Mouse (Mus musculus) gonadal fat pad, adult 2 months (tissue): Measurements from ENCODE around the gene Adgrd1. TPM values are rescaled to one million over a fixed set of nuclear protein-coding genes. Genes with fewer than 3 reads are reported as not detected.

Experiments used
- DNase-seq: peaks from one replicate; pipeline ENCODE4 v3.0.0-alpha.2; 2012; ENCODE audit warnings: low read depth
- polyA plus RNA-seq: library from polyadenylated mRNA; depleted of rRNA; stranded (reverse); fragments of >200 nt; gene quantifications from 2 replicates; pipeline ENCODE4 v1.2.3, GENCODE M21; 2012

The Adgrd1 gene
- polyA plus RNA-seq, 1 experiment, result 10.8 TPM

GRCm38 (mm10) chr5:129200132-129200531 lies 103.6 kb downstream of the Adgrd1 start:
- no peak for DNase-seq

- no peak for DNase-seq
Measured at GRCm38 (mm10) chr5:129208279-129208678, 111.7 kb downstream of the Adgrd1 start.

GRCm38 (mm10) chr5:129208845-129209244 lies 112.3 kb downstream of the Adgrd1 start:
- DNase-seq, result no peak

- no peak for DNase-seq
Measured at GRCm38 (mm10) chr5:129211385-129212031, 115.0 kb downstream of the Adgrd1 start.

- no peak for DNase-seq
Measured at GRCm38 (mm10) chr5:129214023-129214422, 117.5 kb downstream of the Adgrd1 start.

- no peak for DNase-seq
Measured at GRCm38 (mm10) chr5:129216001-129216400, 119.5 kb downstream of the Adgrd1 start.

GRCm38 (mm10) chr5:129217481-129218221 lies 121.1 kb downstream of the Adgrd1 start:
- DNase-seq, result no peak

GRCm38 (mm10) chr5:129218222-129218505 lies 121.6 kb downstream of the Adgrd1 start:
- DNase-seq, result no peak

- DNase-seq, result no peak
Measured at GRCm38 (mm10) chr5:129218537-129218981, 122.0 kb downstream of the Adgrd1 start.

- no peak for DNase-seq
Measured at GRCm38 (mm10) chr5:129219178-129219760, 122.7 kb downstream of the Adgrd1 start.

GRCm38 (mm10) chr5:129225810-129226450 lies 129.4 kb downstream of the Adgrd1 start:
- DNase-seq, result no peak

- DNase-seq, result no peak
Measured at GRCm38 (mm10) chr5:129228171-129228570, 131.6 kb downstream of the Adgrd1 start.

- no peak for DNase-seq
Measured at GRCm38 (mm10) chr5:129233301-129233700, 136.8 kb downstream of the Adgrd1 start.

GRCm38 (mm10) chr5:129233881-129234432 lies 137.4 kb downstream of the Adgrd1 start:
- DNase-seq, result no peak

GRCm38 (mm10) chr5:129236366-129236765 lies 139.8 kb downstream of the Adgrd1 start:
- no peak for DNase-seq

GRCm38 (mm10) chr5:129241865-129242264 lies 145.3 kb downstream of the Adgrd1 start:
- no peak for DNase-seq

GRCm38 (mm10) chr5:129242265-129242664 lies 145.7 kb downstream of the Adgrd1 start:
- no peak for DNase-seq

GRCm38 (mm10) chr5:129243120-129243519 lies 146.6 kb downstream of the Adgrd1 start:
- DNase-seq, result no peak

- no peak for DNase-seq
Measured at GRCm38 (mm10) chr5:129244392-129244791, 147.8 kb downstream of the Adgrd1 start.

- no peak for DNase-seq
Measured at GRCm38 (mm10) chr5:129249080-129249479, 152.5 kb downstream of the Adgrd1 start.
